Mouse (Mus musculus): ENCODE data around the gene Trim72.
"Not testable (repeated sequence)": the region's sequence is repeated elsewhere in the genome, so short reads cannot be mapped to it uniquely, and the experiment has no call there.

The Trim72 gene

GRCm38 (mm10) chr7:128006193-128006592, 2.4 kb downstream of the Trim72 start:
- no peak for ATAC-seq (ENCODE audit: low TSS enrichment)

GRCm38 (mm10) chr7:128009715-128010340, 6.1 kb downstream of the Trim72 start:
- no peak for ATAC-seq (ENCODE audit: low TSS enrichment)

- ATAC-seq (ENCODE audit: low TSS enrichment): no peak
These were observed 8.5 kb downstream of the Trim72 start for GRCm38 (mm10) chr7:128012136-128012780.

- ATAC-seq (ENCODE audit: low TSS enrichment): peak; percentile 67; the same call in 1 of the 2 replicates
These were observed 9.4 kb downstream of the Trim72 start for GRCm38 (mm10) chr7:128013116-128013515.

GRCm38 (mm10) chr7:128016134-128016533, 12.4 kb downstream of the Trim72 start:
- ATAC-seq (ENCODE audit: low TSS enrichment): not testable (repeated sequence)

GRCm38 (mm10) chr7:128016650-128017049, 12.9 kb downstream of the Trim72 start:
- ATAC-seq (ENCODE audit: low TSS enrichment): no peak

GRCm38 (mm10) chr7:128018275-128018674, 14.5 kb downstream of the Trim72 start:
- no peak for ATAC-seq (ENCODE audit: low TSS enrichment)

GRCm38 (mm10) chr7:128019187-128019586, 15.4 kb downstream of the Trim72 start:
- no peak for ATAC-seq (ENCODE audit: low TSS enrichment)

- no peak for ATAC-seq (ENCODE audit: low TSS enrichment)
These were observed 19.2 kb downstream of the Trim72 start for GRCm38 (mm10) chr7:128022974-128023373.

- ATAC-seq (ENCODE audit: low TSS enrichment): no peak
These were observed 19.8 kb downstream of the Trim72 start for GRCm38 (mm10) chr7:128023565-128023964.

GRCm38 (mm10) chr7:128024364-128024763, 20.6 kb downstream of the Trim72 start:
- no peak for ATAC-seq (ENCODE audit: low TSS enrichment)

GRCm38 (mm10) chr7:128024932-128025331, 21.2 kb downstream of the Trim72 start:
- no peak for ATAC-seq (ENCODE audit: low TSS enrichment)

- ATAC-seq (ENCODE audit: low TSS enrichment): no peak
These were observed 21.6 kb downstream of the Trim72 start for GRCm38 (mm10) chr7:128025381-128025780.

GRCm38 (mm10) chr7:128031403-128031976, 27.7 kb downstream of the Trim72 start:
- ATAC-seq (ENCODE audit: low TSS enrichment): no peak

GRCm38 (mm10) chr7:128032290-128032988, 28.7 kb downstream of the Trim72 start:
- ATAC-seq (ENCODE audit: low TSS enrichment): no peak

GRCm38 (mm10) chr7:128032989-128033293, 29.2 kb downstream of the Trim72 start:
- ATAC-seq (ENCODE audit: low TSS enrichment): no peak

GRCm38 (mm10) chr7:128033616-128034015, 29.9 kb downstream of the Trim72 start:
- no peak for ATAC-seq (ENCODE audit: low TSS enrichment)

GRCm38 (mm10) chr7:128042161-128042820, 38.5 kb downstream of the Trim72 start:
- ATAC-seq (ENCODE audit: low TSS enrichment): not testable (repeated sequence)

- no peak for ATAC-seq (ENCODE audit: low TSS enrichment)
These were observed 40.5 kb downstream of the Trim72 start for GRCm38 (mm10) chr7:128044142-128044785.

GRCm38 (mm10) chr7:128045640-128046039, 41.9 kb downstream of the Trim72 start:
- ATAC-seq (ENCODE audit: low TSS enrichment): no peak

GRCm38 (mm10) chr7:128048819-128049218, 45.1 kb downstream of the Trim72 start:
- no peak for ATAC-seq (ENCODE audit: low TSS enrichment)

- no peak for ATAC-seq (ENCODE audit: low TSS enrichment)
These were observed 45.5 kb downstream of the Trim72 start for GRCm38 (mm10) chr7:128049254-128049653.

Data from frontal cortex, adult (tissue).